Mouse (Mus musculus) ovary, postnatal 14 days (tissue): Measurements from ENCODE around the gene Rtf1.
"Not testable (repeated sequence)": the region's sequence is repeated elsewhere in the genome, so short reads cannot be mapped to it uniquely, and the experiment has no call there.

Experiments
- DNase-seq: peaks from one replicate; pipeline ENCODE4 v3.0.0; 2022; ENCODE audit warnings: low spot score

Gene Rtf1

DNA sequence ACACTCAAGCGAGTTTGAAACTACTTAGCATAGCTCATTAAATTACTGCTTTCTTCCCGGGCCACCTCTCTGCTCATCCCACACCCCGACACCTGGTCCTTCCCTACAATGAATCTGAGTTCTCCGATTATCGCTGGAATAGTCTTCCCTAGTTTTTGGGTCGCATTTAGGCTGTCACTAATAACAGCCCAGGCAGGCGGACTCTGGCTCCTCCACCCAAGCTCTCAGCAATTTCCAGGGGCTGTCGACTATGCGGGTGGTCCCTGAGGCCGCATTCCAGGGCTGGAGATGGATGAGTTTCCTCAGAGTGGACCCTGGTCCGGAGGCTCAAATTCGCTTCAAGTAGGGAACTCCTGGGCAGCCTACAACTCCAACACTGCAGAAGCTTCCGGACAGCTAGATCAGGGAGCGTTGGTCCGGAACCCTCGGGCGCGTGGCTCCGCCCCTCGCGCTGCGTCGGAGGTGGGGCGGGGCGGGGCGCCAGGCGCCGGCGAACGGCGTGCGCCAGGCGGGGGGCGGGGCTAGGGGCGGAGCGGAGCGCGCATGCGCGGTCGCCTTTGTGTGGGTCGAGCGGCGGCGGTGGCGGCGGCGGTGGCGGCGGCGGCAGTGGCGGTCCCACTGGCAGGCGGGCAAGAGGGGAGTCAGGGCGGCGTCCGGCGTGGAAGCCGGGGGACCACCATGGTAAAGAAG, at the start of gene Rtf1:
TSS of gene Rtf1 (plus strand) at position 544 of the 690 bp plus-strand sequence.
- peak; percentile 98 for DNase-seq

GRCm38 (mm10) chr2:119636781-119637180, 38.1 kb upstream of the Rtf1 start:
- DNase-seq, result no peak

GRCm38 (mm10) chr2:119641214-119641912, 33.5 kb upstream of the Rtf1 start:
- DNase-seq, result no peak

DNA sequence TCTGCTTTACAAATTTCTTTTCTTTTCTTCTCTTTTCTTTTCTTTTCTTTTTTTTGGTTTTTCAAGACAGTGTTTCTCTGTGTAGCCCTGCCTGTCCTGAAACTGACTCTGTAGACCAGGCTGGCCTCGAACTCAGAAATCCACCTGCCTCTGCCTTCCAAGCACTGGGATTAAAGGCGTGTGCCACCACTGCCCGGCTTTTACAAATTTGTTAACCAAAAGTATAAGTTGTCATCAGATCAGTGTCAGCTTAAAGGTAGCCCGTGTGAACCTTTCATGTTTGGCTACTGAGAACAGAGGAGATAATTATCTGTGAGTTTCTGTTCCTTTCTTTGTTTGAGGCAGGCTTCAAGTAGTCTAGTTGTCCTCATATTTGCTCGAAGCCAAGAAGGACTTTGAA, 30.6 kb upstream of the Rtf1 start:
- no peak for DNase-seq

GRCm38 (mm10) chr2:119662220-119663182, 12.4 kb upstream of the Rtf1 start, which contains the start of gene Ndufaf1:
Ndufaf1 (minus strand) TSS chr2:119662827.
- peak; percentile 80 for DNase-seq

GRCm38 (mm10) chr2:119665744-119666143, 9.1 kb upstream of the Rtf1 start:
- not testable (repeated sequence) for DNase-seq

DNA sequence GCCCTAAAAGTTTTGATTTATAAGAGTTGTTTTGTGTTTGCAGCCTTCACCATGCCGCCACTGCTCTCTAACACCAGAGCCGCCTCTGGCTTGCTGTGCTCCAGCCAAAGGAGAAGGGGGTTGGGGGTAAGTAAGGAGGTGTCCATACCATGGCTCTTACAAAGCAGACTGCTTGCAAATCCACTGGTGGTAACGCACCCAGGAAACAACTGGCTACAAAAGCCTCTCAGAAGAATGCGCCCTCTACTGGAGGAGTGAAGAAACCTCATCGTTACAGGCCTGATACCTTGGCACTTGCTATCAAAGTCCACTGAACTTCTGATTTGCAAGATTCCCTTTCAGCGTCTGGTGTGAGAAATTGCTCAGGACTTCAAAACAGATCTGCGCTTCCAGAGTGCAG, 5.9 kb upstream of the Rtf1 start:
- DNase-seq, result no peak

- DNase-seq, result no peak
Observed at GRCm38 (mm10) chr2:119675215-119675784, 432 bp downstream of the Rtf1 start.

DNA sequence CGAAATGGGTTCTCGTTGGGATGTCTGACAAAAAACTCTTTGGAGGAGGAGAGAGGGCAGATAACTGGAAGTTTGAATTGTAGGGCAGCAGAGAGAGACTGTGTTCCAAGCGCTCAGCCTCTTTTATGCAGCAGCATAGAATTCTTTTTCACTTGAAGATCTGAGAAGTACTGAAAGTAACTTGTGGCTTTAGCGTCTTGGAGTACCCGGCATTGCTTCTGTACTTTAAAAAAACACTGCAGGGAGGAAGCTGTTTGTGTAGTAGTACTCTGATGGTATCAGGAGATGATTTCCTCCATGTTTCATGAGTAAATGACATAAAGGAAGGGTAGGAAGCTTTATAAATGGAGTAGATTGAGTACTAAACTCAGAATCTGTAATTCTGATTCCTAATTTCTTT, 963 bp downstream of the Rtf1 start:
- DNase-seq, result no peak

DNA sequence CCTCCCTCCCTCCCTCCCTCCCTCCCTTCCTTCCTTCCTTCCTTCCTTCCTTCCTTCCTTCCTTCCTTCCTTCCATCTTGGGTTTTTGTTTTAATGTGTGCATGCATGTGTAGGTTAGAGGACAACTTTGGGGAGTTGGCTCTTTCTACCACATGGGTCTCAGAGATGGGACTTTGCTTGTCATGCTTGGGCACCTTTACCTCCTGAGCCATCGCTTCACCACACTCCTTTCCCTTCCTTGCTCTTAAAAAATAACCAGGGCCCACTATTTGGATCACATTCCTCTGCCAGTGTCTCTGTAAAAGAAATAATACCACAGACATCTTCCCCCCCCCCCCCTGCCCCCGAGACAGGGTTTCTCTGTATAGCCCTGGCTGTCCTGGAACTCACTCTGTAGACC, 8.8 kb downstream of the Rtf1 start:
- DNase-seq, result no peak

- DNase-seq, result no peak
Observed at GRCm38 (mm10) chr2:119692003-119692701, 17.3 kb downstream of the Rtf1 start.

- no peak for DNase-seq
Observed at GRCm38 (mm10) chr2:119694826-119695225, 20.0 kb downstream of the Rtf1 start.

DNA sequence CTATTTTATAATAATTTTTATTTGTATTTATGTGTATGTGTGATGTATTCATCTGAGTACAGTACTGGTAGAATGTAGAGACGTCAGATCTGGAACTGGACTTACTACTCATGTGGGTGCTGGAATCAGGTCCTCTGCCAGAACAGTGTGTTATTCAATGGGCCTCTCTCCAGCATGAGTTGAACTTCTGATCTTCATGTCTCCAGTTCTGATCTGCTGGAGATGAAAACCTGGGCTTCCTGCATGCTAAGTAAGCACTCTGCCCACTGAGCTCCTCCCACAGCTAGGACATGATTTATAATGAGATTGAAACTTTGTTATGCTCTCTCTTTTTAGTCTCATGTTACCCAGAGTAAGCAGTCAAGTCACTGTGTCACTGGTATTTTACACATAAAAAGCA, 21.2 kb downstream of the Rtf1 start:
- no peak for DNase-seq

DNA sequence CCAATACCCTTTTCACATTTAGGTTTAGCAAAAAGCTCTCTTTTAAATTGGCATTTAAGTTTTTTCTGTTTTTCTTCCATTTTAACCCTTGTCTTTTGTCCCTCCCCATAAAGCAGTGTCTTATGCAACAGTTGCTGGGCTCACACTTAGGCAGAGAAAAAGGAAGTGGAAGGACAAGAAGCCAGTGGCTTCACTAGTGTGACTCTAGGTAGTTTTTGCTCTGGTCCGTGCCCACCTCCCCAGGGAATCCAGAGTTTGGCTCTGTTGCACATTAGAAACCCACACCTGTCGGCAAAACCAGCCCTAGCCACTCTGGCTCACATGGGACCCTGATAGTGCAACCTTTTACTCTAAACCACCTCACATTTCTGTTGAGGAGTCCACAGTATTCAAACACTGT, 23.6 kb downstream of the Rtf1 start:
- DNase-seq, result no peak

- DNase-seq, result no peak
Observed at GRCm38 (mm10) chr2:119699962-119700361, 25.1 kb downstream of the Rtf1 start.

- no peak for DNase-seq
Observed at GRCm38 (mm10) chr2:119703171-119703570, 28.3 kb downstream of the Rtf1 start.

DNA sequence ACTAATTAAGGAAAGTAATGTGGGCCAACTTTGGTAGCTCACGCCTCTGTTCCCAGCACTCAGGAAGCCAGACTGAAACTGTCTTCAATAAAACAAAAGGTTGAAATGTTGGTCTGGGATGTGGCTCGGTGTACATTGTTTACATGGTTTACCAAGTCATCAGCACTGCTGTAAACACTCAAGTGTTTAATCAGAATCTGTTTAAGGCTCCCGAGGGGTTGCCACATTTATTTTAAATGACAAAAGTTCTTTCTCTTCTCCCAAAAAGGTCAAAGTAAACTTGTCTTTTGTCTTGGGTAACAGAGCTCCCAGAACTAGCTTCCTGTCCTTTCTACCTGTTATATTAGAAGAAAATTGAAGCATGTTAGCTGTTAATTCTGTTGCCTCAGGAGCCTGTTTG, 32.8 kb downstream of the Rtf1 start:
- DNase-seq, result no peak

- DNase-seq, result no peak
Observed at GRCm38 (mm10) chr2:119710011-119710410, 35.1 kb downstream of the Rtf1 start.

DNA sequence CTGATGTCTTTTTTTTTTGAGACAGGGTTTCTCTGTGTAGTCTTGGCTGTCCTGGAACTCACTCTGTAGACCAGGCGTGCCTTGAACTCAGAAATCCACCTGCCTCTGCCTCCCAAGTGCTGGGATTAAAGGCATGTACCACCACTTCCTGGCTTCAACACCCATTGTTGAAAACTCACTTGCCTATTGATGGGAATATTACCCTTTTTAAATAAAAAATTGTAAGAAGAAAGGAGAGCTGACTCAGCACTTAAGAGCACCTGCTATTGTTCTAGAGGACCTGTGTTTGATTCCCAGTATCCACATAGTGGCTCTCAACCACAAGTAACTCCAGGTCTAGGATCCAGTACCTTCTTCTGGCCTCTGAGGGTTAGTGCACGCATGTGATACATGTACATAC, 41.0 kb downstream of the Rtf1 start:
- DNase-seq, result not testable (repeated sequence)

DNA sequence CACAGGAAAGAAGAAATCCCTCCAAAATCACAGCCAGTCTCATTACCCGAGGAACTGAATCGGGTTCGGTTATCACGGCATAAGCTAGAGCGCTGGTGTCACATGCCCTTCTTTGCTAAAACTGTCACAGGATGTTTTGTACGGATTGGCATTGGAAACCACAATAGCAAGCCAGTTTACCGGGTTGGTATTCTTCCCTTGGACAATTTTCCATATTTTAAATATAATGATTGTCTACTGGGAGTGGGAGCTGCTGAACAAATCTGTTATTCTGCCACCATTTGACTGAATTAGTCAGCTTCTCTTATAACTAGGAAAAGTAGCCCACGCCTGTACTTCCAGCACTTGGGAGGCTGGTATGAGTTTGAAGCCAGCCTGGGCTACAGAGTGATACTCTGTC, 46.2 kb downstream of the Rtf1 start:
- DNase-seq, result no peak

GRCm38 (mm10) chr2:119727762-119728416, 53.0 kb downstream of the Rtf1 start:
- DNase-seq, result no peak
